Mouse (Mus musculus): ENCODE data around the gene Figla.

The Figla gene

GRCm38 (mm10) chr6:86028601-86029322 is 12.8 kb downstream of the Figla start, which contains the start of gene Add2:
TSS of gene Add2 (plus strand) at chr6:86028681.
- DNase-seq (ENCODE audit: low read depth, low spot score): no peak

- no peak for DNase-seq (ENCODE audit: low read depth, low spot score)
Observed at GRCm38 (mm10) chr6:86029323-86029713, 13.3 kb downstream of the Figla start.

- no peak for DNase-seq (ENCODE audit: low read depth, low spot score)
Observed at GRCm38 (mm10) chr6:86031527-86031926, 15.6 kb downstream of the Figla start.

- no peak for DNase-seq (ENCODE audit: low read depth, low spot score)
Observed at GRCm38 (mm10) chr6:86033635-86034034, 17.7 kb downstream of the Figla start.

DNA sequence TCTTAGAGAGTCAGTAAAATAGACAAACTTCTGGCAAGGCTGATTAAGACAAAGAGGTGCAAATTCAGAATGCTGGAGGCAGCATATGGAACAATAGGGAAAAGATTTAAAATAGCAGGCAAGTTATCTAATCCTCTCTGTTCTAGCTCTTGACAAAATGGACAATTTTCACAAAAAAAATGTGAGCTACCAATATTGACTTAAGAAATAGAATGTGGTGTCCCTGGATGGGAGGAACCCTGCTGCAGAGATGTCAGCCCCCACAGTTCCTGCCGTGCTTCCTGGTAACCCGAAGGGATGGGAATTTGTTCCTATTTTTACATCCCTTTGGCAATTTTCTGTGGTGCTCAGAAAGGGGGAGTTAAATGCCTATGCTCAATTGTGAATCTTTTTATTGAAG is 22.9 kb downstream of the Figla start:
- DNase-seq (ENCODE audit: low read depth, low spot score): no peak

- DNase-seq (ENCODE audit: low read depth, low spot score): no peak
Observed at GRCm38 (mm10) chr6:86040140-86040539, 24.2 kb downstream of the Figla start.

DNA sequence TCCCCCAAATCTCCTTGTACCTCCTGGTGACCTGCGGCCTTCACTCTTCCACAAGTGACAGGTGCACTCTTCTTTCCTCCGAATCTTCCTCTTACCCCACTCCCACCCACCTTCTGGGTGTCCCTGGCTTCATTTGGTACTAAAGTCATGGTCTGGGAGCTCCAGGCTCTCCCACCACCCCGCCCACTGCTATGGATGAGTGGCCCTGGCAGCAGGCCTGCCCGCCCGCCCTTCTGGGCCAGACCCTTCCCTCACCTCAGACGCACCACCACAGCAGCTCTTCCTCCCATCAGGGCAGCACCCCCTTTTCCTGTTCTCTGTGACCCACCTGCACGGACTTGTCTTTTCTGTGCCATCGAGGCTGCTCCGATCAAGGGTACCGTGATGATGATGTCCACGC is 31.5 kb downstream of the Figla start:
- DNase-seq (ENCODE audit: low read depth, low spot score): no peak

GRCm38 (mm10) chr6:86048509-86048908 is 32.5 kb downstream of the Figla start:
- no peak for DNase-seq (ENCODE audit: low read depth, low spot score)

DNA sequence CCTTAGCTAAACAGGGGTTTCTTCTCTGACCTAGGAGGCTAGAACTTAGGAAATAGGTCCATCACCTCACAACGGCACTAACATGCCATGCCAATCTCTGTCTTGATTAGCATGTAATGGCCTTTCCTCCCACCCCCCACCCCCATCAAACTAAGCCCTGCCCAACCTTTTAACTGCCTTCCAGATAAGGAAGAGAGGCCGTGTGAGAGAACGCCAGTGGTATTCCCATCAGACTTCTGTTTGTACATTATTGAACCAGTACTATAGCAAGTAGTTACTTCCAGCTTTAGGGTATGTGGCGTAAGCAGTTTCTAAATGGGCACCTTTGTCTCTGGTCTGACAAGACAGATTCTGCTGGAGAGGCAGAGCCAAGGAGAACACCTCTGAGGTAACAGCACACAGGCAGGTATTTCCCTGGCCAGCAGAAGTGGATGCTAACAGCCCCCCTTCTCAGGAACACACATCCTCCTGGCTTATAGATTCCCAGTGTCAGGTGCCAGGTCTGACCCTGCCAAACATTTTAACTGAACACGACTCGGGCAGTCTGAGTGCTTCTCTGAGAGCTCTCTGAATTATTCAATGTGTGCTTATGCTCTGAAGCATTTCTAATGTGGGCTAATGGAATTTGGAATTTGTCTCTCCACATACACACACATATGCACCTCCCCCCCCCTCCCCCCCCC is 34.8 kb downstream of the Figla start:
- no peak for DNase-seq (ENCODE audit: low read depth, low spot score)

DNA sequence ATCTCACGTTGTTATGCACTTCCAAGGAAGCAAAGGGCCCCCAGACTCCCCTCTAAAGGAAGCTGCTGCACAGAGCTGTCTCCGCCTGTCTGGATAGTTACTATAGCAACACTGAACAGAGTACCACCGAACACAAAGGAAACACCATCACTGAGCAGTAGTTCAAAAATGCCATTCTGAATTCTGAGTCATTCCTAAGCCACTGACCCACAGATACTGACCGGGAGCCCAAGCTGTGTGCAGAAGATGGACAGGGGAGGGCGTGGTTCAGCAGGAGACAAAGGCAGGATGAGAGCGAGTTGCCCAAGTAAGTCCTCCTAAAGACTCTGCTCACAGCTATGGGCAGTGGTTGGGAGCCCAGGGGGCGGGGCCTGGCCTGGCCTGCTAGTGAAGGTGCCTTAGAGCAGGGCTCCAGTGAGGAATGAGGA is 36.1 kb downstream of the Figla start:
- DNase-seq (ENCODE audit: low read depth, low spot score): no peak

DNA sequence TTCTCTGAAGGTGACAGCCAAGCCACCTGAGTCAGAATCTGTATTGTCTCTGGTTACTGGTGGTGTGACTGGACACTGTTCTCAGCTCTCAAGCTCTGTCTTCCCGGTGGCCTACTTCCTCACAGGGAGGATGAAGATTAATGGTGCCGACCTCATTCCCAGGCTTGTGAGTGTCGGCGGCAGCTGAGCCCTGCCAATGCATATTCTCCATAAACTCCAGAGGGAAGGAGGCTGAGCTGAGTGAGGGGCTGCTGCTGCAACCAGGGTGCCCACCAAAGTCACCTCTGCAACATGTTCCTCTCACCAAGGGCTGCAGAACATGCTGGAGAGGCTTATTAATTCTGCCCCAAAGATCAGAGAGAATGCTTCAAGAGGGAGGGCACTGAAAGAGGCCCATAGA is 36.6 kb downstream of the Figla start:
- DNase-seq (ENCODE audit: low read depth, low spot score): no peak

DNA sequence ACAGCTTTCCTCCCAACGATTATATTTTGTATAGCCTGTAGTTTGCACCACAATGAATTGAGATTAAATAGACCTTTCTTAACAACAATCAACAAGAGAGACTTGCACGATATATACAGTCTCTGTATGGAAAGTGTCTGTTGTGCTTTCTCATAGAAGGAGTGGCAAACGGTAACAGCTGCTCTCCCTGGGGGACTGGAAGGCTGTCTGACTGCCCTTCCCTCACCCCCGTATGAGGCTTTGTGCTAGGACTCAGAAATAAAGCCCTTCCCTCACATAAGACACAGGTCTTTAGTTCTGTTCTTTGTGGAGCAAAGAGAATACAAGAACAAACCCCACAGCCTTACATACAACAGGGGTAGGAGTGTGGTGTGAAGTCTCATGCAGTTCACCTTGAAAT is 37.1 kb downstream of the Figla start:
- no peak for DNase-seq (ENCODE audit: low read depth, low spot score)

DNA sequence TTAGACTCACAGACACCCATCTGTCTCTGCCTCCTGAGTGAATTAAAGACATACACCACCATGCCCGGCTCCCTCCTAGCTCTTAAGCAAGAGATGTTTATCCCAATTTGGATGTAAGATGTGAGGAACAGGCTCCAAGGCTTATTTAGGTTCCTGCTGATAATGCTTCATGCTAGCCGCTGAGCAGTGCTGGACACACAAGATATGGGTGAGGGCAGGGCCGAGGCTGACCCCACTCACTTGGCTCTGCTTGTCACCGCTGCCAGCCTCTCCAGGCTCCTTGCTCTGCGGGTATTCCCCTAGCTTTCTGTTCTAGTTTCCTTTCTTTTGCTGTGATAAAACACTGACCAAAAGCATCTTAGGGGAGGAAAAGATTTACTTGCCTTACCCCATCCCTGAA is 37.6 kb downstream of the Figla start:
- no peak for DNase-seq (ENCODE audit: low read depth, low spot score)

- no peak for DNase-seq (ENCODE audit: low read depth, low spot score)
Observed at GRCm38 (mm10) chr6:86058475-86058874, 42.5 kb downstream of the Figla start.

DNA sequence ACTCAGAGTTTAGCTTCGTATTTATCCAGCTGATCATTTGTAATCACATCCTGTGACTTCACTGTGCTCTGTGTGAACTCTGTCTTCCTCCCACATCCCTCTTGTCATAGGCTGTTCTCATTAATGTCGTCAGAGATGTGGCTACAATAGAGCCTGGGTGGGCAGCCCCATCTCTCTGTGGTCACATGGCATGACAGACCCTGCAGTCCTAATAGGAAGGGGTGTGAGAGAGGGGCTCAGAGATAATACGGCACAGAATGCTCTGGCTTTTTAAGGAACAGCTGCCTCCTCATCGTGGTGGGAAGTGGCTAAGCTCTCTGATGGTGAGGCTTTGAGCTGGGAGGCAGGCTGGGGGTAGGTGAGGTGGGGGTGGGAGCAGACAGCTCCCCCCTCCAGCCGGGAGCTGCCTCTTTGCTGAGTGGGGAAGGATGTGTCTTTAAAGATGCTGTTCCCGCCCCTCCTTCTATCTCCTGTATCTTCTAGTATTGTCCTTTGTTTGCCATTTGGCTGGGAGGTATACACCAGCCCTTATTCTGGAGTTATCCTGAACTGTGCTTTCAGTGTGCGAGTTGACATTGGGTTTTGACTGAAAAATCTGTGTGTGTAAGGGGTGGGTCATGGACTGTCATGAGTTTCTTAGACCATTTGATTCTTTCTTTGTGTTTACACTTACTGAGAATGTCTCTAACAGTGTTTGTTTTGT is 43.3 kb downstream of the Figla start:
- no peak for DNase-seq (ENCODE audit: low read depth, low spot score)

DNA sequence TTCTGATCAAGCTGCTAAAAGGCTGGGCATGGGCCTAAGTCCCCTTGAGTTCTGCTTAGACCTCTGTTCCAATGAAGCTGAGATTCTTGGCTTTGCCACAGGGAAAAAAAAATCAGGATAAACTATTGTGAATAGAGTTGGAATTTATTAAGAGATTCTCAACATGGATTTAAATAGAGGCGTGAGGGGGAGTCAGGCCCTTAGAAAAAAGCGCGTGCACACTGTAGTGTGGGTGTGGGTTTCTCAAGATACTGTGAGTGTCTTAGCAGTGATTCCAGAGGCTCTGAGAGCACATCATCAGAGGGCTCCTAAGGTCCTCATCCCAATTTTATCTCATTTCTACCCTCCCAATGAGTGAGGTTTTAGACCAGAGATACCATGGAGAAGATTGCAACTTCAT is 44.2 kb downstream of the Figla start:
- no peak for DNase-seq (ENCODE audit: low read depth, low spot score)

DNA sequence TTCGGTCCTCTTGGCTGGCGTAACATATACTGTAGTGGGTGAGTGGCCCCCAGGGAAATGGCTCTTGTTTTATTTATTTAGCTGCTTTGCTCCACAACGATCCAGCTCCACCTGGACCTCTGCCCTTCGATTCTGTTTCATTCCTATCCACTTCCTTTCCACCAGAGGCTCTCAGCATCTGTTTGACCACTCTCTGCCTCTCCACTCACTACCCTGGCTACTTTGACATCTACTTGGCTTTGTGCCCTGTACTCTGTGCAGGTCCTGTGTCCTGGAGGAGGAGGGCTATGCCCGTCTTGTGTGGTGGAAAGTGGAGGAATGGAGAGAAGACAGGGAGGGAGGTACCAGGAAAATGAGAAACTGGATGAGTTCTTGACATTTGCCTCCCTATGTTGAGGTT is 46.3 kb downstream of the Figla start:
- no peak for DNase-seq (ENCODE audit: low read depth, low spot score)

DNA sequence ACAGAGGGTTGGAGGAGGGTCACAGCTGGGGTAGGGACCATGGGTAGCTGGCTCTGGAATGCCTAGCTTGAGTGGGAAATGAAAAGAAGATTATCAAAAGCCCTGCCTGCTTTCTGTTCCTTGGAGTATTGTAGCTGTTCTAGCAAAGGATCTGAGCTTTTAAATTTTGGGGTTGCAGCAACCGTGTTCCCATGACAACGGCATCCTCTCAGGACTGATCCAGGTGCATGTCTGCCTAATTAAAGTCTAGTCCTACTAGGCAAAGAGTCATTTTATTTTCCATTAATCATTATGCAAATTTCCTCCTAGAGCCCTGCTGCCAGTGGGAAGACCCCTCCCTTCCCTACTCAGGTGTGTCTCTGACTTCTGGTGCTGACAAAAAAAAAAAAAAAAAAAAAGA is 46.7 kb downstream of the Figla start:
- no peak for DNase-seq (ENCODE audit: low read depth, low spot score)

DNA sequence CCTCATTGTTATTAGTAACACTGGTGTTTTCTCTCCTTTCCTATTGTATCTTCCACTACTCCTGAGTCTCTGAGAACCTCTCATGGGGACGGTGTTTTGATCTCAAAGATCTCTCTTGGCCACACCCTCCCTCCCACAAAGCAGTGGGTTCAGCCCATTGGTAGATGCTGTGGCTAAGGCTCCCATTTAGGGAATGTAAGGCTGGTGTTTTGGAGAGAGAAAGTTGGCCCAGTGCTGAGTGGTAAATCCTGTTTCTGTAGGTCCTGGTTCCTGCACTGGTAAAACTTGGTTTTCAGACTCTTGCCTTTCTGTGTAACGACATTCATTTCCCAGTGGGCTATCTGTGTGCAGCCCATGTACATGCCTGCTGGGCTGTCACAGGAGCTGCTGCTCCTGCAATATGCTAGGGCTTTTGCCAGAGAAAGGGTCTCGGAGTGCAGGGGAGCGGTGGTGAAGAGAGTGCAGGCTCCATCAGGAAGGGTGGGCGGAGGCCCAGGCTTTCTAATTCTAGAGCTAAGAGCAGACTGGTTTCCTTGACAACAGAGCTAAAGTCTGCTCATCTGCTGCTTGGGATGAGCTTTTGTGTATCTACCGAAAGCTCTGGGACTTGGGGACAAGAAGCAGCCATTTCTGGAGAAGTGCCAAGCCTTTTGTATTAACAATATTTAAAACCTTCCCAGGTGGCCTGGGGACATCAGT is 48.5 kb downstream of the Figla start:
- peak; percentile 79 for DNase-seq (ENCODE audit: low read depth, low spot score)

DNA sequence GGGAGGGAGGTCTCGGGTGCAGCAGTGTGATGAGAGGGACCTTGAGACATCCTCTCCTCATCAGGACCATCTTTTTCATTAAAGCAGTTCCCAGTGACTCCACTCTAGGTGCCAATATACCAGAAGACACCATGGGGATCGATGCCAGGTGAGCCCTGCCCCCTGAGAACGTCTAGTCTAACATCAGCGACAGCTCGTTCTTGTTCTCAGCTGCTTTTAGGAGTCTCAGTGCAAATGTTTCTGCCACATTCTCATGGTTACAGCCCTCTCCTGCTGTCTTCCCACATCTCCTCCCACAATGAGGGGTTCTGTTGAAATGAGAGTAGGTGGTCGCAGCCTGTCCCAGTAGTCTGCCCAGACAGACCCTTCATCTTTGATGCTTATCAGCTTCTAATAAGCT is 50.8 kb downstream of the Figla start:
- DNase-seq (ENCODE audit: low read depth, low spot score): no peak

GRCm38 (mm10) chr6:86067145-86067544 is 51.2 kb downstream of the Figla start:
- DNase-seq (ENCODE audit: low read depth, low spot score): no peak

DNA sequence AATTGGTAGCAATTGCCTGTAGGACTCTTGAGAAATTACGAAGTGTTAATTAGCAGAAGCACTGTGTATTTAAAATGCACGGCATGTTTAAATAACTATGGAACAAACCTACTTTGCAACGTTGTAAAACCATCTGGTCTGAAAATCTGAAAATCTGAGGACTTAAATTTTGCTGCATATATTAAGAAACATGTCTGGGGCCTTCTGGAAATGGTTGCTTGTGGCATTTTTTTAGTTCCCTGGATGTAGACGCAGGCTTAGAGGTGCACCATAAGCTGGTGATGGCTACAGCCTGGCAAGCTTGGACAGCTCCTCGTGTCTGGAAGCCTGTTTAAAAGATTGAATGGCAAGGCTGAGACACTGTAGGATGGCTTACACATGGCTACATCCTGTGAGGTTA is 53.0 kb downstream of the Figla start:
- DNase-seq (ENCODE audit: low read depth, low spot score): no peak
